Mouse (Mus musculus): ENCODE results near the gene Tab3. TPM values are rescaled to one million over a fixed set of nuclear protein-coding genes. Genes with fewer than 3 reads are reported as not detected.

Gene Tab3
- polyA plus RNA-seq (2015; fragmentation: Nextera tagmentation; extraction: Ambion mirVana), result 3.9 and 4.0 TPM in 2 replicates

- no peaks in the 10 kb centered on the region for H3K27me3 ChIP-seq (ENCODE audit: control insufficient read depth, insufficient read depth, low read depth, low read length)
- H3K9ac ChIP-seq (ENCODE audit: low read length), result peak within 1 kb of the TSS; percentile 81
- 18% methylated on average over 45 of the region's 64 CpGs for WGBS
- peak within 1 kb of the TSS; percentile 58 for H3K4me2 ChIP-seq (ENCODE audit: low read depth, low read length)
- H3K4me3 ChIP-seq (ENCODE audit: low read length), result peak within 1 kb of the TSS; percentile 69
- H3K27ac ChIP-seq (ENCODE audit: low read length), result peak within 1 kb of the TSS; percentile 57; the same call in 1 of the 2 replicates
- no peaks in the 10 kb centered on the region for H3K9me3 ChIP-seq (ENCODE audit: control insufficient read depth, low read length)
- no peaks in the 10 kb centered on the region for H3K36me3 ChIP-seq (ENCODE audit: control insufficient read depth, insufficient read depth, low read length)
- peak; percentile 98 for ATAC-seq (ENCODE audit: low read depth)
- no peaks in the 10 kb centered on the region for H3K4me1 ChIP-seq (replicated peaks; ENCODE audit: control insufficient read depth, insufficient read depth, low read length)
These were observed at the start of gene Tab3 for GRCm38 (mm10) chrX:85573532-85574181. TSS of gene Tab3 (plus strand) at chrX:85574022.

- Histone ChIP-seq H3K9ac (ENCODE audit: low read length) (no peak overlapping the region), H3K9me3 (ENCODE audit: control insufficient read depth, low read length) (no peaks in the 10 kb centered on the region), H3K27ac (ENCODE audit: low read length) (no peak overlapping the region), H3K4me2 (ENCODE audit: low read depth, low read length) (no peak overlapping the region), H3K27me3 (ENCODE audit: control insufficient read depth, insufficient read depth, low read depth, low read length) (no peaks in the 10 kb centered on the region), H3K4me1 (replicated peaks; ENCODE audit: control insufficient read depth, insufficient read depth, low read length) (no peaks in the 10 kb centered on the region), H3K4me3 (ENCODE audit: low read length) (no peak overlapping the region), H3K36me3 (ENCODE audit: control insufficient read depth, insufficient read depth, low read length) (no peaks in the 10 kb centered on the region)
- WGBS, result 25% methylated on average over 1 of the region's 1 CpGs
- ATAC-seq (ENCODE audit: low read depth), result no peak
These were observed 48.3 kb upstream of the Tab3 start for GRCm38 (mm10) chrX:85525545-85525944.

- no peaks in the 10 kb centered on the region for H3K36me3 ChIP-seq (ENCODE audit: control insufficient read depth, insufficient read depth, low read length)
- H3K9ac ChIP-seq (ENCODE audit: low read length), result no peak overlapping the region
- no peaks in the 10 kb centered on the region for H3K9me3 ChIP-seq (ENCODE audit: control insufficient read depth, low read length)
- no peaks in the 10 kb centered on the region for H3K27me3 ChIP-seq (ENCODE audit: control insufficient read depth, insufficient read depth, low read depth, low read length)
- no peaks in the 10 kb centered on the region for H3K4me1 ChIP-seq (replicated peaks; ENCODE audit: control insufficient read depth, insufficient read depth, low read length)
- no peak overlapping the region for H3K4me3 ChIP-seq (ENCODE audit: low read length)
- 44% methylated on average over 5 of the region's 5 CpGs for WGBS
- H3K4me2 ChIP-seq (ENCODE audit: low read depth, low read length), result no peak overlapping the region
- no peak overlapping the region for H3K27ac ChIP-seq (ENCODE audit: low read length)
- ATAC-seq (ENCODE audit: low read depth), result no peak
These were observed 47.4 kb upstream of the Tab3 start for GRCm38 (mm10) chrX:85526263-85527019.

DNA sequence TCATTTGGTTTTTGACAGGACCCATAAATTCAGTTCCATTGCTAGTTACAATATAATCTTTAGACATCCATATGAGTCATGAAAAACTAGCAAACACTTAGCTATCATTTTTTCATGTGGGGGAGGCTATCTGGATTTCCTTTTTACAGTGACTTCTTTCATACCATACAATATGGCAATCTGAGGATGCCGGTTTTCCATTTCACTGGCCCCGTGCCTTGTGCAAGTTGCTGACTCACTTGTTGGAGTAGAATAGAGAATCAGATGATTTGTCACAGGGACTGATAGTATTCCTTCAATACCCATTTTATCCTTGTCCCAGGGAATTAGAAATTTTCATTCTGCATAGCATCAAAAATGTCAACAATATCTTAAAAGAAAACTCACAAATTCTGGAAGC is 14.9 kb upstream of the Tab3 start:
- 78% methylated on average over 2 of the region's 2 CpGs for WGBS
- H3K9ac ChIP-seq (ENCODE audit: low read length), result no peak overlapping the region
- H3K4me2 ChIP-seq (ENCODE audit: low read depth, low read length), result no peak overlapping the region
- H3K4me3 ChIP-seq (ENCODE audit: low read length), result no peak overlapping the region
- no peaks in the 10 kb centered on the region for H3K9me3 ChIP-seq (ENCODE audit: control insufficient read depth, low read length)
- no peak overlapping the region for H3K27ac ChIP-seq (ENCODE audit: low read length)
- ATAC-seq (ENCODE audit: low read depth), result no peak
- H3K4me1 ChIP-seq (replicated peaks; ENCODE audit: control insufficient read depth, insufficient read depth, low read length), result no peaks in the 10 kb centered on the region
- H3K27me3 ChIP-seq (ENCODE audit: control insufficient read depth, insufficient read depth, low read depth, low read length), result no peaks in the 10 kb centered on the region
- no peaks in the 10 kb centered on the region for H3K36me3 ChIP-seq (ENCODE audit: control insufficient read depth, insufficient read depth, low read length)

GRCm38 (mm10) chrX:85566256-85566655 is 7.6 kb upstream of the Tab3 start:
- no peak overlapping the region for H3K9ac ChIP-seq (ENCODE audit: low read length)
- no peaks in the 10 kb centered on the region for H3K36me3 ChIP-seq (ENCODE audit: control insufficient read depth, insufficient read depth, low read length)
- H3K4me2 ChIP-seq (ENCODE audit: low read depth, low read length), result no peak overlapping the region
- no peaks in the 10 kb centered on the region for H3K27me3 ChIP-seq (ENCODE audit: control insufficient read depth, insufficient read depth, low read depth, low read length)
- H3K9me3 ChIP-seq (ENCODE audit: control insufficient read depth, low read length), result no peaks in the 10 kb centered on the region
- 76% methylated on average over 4 of the region's 4 CpGs for WGBS
- no peak overlapping the region for H3K4me3 ChIP-seq (ENCODE audit: low read length)
- ATAC-seq (ENCODE audit: low read depth), result no peak
- no peaks in the 10 kb centered on the region for H3K4me1 ChIP-seq (replicated peaks; ENCODE audit: control insufficient read depth, insufficient read depth, low read length)
- no peak overlapping the region for H3K27ac ChIP-seq (ENCODE audit: low read length)

DNA sequence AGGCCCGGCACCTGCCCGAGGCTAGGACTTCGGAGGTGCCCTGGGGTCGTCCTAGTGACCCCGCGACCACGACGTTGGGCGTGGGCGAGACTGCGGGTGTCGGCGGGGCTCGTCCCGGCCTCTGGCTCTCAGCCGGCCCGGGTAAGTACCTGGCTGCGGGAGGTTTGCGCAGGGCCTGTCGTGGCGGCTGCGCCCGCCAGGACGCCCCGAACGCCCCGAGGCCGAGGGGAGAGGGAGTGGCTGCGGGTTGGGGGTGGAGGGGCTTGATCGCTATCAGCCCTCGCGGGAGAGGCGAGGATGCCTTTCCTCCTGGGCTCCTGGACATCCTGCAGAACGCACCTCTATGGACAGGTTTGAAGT is 340 bp downstream of the Tab3 start:
- Histone ChIP-seq H3K4me1 (replicated peaks; ENCODE audit: control insufficient read depth, insufficient read depth, low read length) (no peaks in the 10 kb centered on the region), H3K9ac (ENCODE audit: low read length) (peak overlapping the region; percentile 81), H3K27ac (ENCODE audit: low read length) (no peak overlapping the region), H3K36me3 (ENCODE audit: control insufficient read depth, insufficient read depth, low read length) (no peaks in the 10 kb centered on the region), H3K4me3 (ENCODE audit: low read length) (peak overlapping the region; percentile 69), H3K9me3 (ENCODE audit: control insufficient read depth, low read length) (no peaks in the 10 kb centered on the region), H3K4me2 (ENCODE audit: low read depth, low read length) (peak overlapping the region; percentile 58), H3K27me3 (ENCODE audit: control insufficient read depth, insufficient read depth, low read depth, low read length) (no peaks in the 10 kb centered on the region)
- ATAC-seq (ENCODE audit: low read depth), result peak; percentile 56
- 19% methylated on average over 19 of the region's 34 CpGs for WGBS

DNA sequence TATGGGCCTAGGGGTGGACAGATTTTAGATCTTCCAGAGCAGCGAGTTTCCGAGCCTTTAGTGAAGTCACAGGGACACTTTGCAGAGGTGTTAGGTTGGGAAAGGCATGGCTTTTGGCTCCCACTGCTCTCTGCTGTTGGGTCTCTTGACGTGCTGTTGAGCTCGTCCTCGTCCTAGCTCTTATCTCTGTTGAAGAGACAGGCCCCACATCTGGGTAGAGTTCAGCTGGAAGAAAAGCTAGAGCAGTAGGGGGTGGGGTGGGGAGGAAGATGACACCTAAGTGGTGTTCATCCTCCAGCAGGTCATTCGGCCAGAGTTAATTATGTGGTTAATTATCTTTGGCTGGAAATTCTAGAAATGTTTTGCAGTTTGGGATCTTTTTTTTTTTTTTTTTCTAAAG is 2.5 kb downstream of the Tab3 start:
- Histone ChIP-seq H3K27ac (ENCODE audit: low read length) (no peak overlapping the region), H3K4me1 (replicated peaks; ENCODE audit: control insufficient read depth, insufficient read depth, low read length) (no peaks in the 10 kb centered on the region), H3K4me3 (ENCODE audit: low read length) (no peak overlapping the region), H3K9me3 (ENCODE audit: control insufficient read depth, low read length) (no peaks in the 10 kb centered on the region), H3K4me2 (ENCODE audit: low read depth, low read length) (no peak overlapping the region), H3K36me3 (ENCODE audit: control insufficient read depth, insufficient read depth, low read length) (no peaks in the 10 kb centered on the region), H3K9ac (ENCODE audit: low read length) (no peak overlapping the region), H3K27me3 (ENCODE audit: control insufficient read depth, insufficient read depth, low read depth, low read length) (no peaks in the 10 kb centered on the region)
- WGBS, result 51% methylated on average over 6 of the region's 6 CpGs
- ATAC-seq (ENCODE audit: low read depth), result no peak

- no peaks in the 10 kb centered on the region for H3K4me1 ChIP-seq (replicated peaks; ENCODE audit: control insufficient read depth, insufficient read depth, low read length)
- H3K36me3 ChIP-seq (ENCODE audit: control insufficient read depth, insufficient read depth, low read length), result no peaks in the 10 kb centered on the region
- no peak overlapping the region for H3K4me3 ChIP-seq (ENCODE audit: low read length)
- no peak overlapping the region for H3K27ac ChIP-seq (ENCODE audit: low read length)
- no peaks in the 10 kb centered on the region for H3K9me3 ChIP-seq (ENCODE audit: control insufficient read depth, low read length)
- no peak overlapping the region for H3K4me2 ChIP-seq (ENCODE audit: low read depth, low read length)
- H3K27me3 ChIP-seq (ENCODE audit: control insufficient read depth, insufficient read depth, low read depth, low read length), result no peaks in the 10 kb centered on the region
- ATAC-seq (ENCODE audit: low read depth), result no peak
- H3K9ac ChIP-seq (ENCODE audit: low read length), result no peak overlapping the region
- WGBS, result 53% methylated on average over 2 of the region's 2 CpGs
These were observed 6.9 kb downstream of the Tab3 start for GRCm38 (mm10) chrX:85580768-85581167.

DNA sequence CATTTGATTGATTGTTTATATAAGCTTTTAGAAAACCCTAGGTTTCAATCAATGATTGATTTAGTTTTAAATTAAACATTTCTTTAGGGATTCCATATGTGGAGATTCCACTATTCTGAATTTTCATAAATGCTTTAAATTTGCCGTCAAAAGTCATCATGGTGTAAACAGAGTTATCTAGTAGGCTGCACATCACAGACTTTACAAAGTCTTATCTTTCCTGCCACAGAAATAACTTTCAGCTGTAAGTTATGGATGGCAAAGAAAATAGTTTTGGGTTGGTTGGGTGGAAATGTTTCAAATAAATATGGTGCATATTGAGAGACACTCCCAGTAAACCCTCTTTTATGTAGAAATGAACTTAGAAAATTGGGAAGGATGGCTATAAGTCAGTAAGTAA is 8.7 kb downstream of the Tab3 start:
- H3K9me3 ChIP-seq (ENCODE audit: control insufficient read depth, low read length), result no peaks in the 10 kb centered on the region
- H3K4me2 ChIP-seq (ENCODE audit: low read depth, low read length), result no peak overlapping the region
- no peak overlapping the region for H3K4me3 ChIP-seq (ENCODE audit: low read length)
- H3K27ac ChIP-seq (ENCODE audit: low read length), result no peak overlapping the region
- ATAC-seq (ENCODE audit: low read depth), result no peak
- H3K27me3 ChIP-seq (ENCODE audit: control insufficient read depth, insufficient read depth, low read depth, low read length), result no peaks in the 10 kb centered on the region
- H3K4me1 ChIP-seq (replicated peaks; ENCODE audit: control insufficient read depth, insufficient read depth, low read length), result no peaks in the 10 kb centered on the region
- H3K36me3 ChIP-seq (ENCODE audit: control insufficient read depth, insufficient read depth, low read length), result no peaks in the 10 kb centered on the region
- 50% methylated on average over 1 of the region's 1 CpGs for WGBS
- no peak overlapping the region for H3K9ac ChIP-seq (ENCODE audit: low read length)
